Mouse (Mus musculus) heart, postnatal 10 days (tissue): ENCODE measurements at regions not wholly inside any gene's neighbourhood (a gene's known extent, or its start where the extent isn't known, plus 50 kb on each side); places are given as distances from the start of the nearest gene placed in this dataset.

Experiments
- DNase-seq, 2 experiments: peaks; one replicate each; pipeline ENCODE4 v3.0.0; 2021
- intact Hi-C: fragments of 180-260 bp; cut with DNase I; formaldehyde crosslinking; loops from one replicate; pipeline ENCODE4 v1.15.1; 2025

DNA sequence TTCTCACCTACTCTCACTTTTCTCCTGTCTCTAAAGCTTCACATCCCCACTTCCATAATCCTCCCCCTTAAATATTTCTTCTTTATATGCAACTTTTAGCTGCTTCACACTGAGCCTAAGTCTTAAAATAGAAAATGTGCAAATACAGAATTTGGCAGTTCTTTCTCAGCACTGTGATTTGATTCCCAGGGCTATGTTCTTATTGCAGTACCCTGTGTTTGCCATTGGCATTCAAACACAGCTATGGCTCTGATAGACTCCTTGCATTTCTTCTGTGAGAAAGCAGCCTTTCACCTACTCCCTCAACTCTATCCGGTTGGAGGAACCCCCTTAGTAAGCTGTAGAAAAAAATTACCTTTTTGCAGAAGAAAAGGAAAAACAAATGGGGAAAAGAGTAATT lies 192.6 kb upstream of the Cldn34d start:
- intact Hi-C loops = no loop called here
- DNase-seq = no peak

DNA sequence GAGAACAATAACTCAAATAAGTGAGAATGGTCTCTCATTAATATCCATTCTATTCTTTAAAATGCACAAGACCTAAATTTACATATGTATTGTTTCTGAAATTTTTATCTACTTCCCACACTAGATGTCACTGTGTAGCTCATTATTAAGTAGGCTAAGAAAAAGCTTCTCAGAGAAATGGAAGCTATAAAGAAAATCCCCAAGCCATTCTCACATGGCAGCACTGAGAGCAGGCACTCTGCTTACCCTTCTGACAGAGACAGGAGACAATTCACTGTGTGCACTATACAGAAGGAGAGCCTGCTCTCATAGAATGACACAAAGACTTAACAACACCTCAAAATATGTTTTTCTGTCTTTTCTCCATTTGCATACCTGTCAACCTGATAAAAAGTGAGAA lies 187.9 kb upstream of the Cldn34d start:
- intact Hi-C loops = loop anchor here (2.0 kb wide), 1 partner anchor 930 kb away; no protein-coding TSS in a partner anchor
- no peak for DNase-seq

DNA sequence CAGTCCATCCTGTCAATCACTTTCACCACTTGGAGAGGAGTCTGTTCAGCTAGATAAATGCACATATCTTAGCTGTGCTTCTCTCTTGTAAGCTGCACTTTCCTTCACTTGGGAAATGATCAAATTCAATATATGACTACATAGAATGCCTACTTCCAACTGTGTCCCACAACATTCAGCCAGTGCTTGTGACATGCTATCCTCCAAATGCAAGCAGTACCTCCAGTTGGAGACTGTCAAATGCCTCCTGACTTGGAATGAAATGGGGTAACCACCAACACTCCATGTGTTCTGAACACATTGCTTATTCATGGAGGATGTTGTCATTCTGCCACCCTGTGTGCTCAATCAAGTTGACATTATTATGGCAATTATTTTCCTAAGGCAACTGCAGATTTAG lies 177.3 kb upstream of the Cldn34d start:
- intact Hi-C loops = no loop called here
- DNase-seq = no peak
